Mouse (Mus musculus) urinary bladder, postnatal 14 days (tissue): ENCODE data around the gene Slc19a1.

Experiments used
- DNase-seq: peaks from one replicate; pipeline ENCODE4 v3.0.0; 2021; ENCODE audit warnings: low spot score

Gene Slc19a1

DNA sequence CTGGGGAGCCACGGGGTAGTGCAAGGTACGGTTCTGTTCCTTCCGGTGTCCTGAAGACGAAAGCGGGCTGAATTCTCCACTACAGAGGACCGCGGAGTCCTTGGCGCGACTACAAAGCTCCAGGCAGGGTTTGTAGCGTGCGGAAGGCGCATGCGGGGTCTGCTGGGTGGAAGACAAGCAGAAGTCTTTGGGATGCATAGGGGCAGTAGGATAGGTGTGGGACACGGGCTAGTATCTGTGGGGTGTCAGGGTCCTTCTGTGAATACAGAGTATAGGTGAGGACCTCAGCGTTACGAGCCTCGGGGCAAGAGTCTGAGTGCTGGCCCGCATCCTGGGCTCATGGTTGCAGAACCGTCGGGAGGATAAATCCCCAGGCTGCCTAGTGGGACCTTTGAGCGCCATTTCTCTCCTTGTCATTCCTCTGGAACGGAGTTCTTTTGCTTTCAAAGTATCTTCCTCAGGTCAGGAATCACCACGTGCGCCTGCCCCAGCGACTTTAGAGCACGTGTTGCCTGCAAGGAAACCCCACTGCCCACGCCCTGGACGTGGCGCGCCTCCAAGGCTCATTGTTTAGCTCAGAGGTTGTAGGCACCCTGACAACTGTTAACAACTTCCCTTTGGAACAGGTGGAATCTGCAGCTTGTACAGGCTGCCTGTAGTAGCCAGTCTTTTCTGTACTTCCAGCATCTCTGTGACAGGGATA, 1.4 kb downstream of the Slc19a1 start:
- peak; percentile 61 for DNase-seq

DNA sequence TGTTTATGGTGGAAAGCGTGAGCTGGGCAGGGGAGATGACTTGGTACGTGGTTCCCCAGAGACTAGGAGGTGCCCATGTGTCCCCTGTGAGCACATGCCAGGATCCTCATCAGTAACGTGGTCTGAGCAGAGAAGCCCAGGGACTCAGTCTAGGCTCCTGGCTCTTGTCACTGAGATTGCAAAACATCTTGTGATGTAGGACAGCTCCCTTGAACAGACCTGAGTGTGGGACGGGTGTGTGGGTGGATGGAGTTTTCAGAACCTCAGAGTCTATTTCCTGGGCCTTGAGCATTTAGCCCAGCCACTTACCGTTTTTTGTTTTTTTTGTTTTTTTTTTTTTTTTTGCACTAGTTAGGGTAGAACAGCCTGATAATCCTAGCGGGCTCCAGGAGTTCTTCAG, 3.4 kb downstream of the Slc19a1 start:
- DNase-seq = no peak

DNA sequence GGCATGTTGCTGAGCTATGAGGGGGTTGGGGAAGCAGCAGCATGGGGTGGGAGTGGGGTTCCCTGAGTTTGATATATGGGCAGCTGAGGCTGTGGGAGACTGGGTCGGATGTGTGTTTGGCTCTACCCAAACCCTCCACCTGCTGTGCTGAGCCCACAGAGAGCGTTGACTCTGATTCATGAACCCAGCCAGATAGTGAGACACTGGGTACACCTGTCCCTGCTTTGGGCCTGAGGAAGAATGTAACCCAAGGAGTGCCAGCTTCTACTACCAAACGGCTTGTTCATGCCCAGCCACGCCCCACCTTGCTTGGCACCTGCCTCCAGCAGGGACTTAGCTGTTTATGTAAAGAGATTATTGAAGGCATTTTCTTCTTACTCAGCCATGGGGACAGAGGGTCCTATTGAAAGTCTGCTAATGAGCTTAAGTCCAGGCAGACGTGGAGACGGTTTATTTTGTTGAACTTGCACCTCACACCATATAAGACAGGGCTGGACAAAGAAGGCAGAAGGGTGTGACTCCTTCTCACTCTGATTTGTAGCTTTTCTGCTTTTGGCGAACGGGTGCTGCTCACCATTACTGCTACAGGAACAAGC, 6.6 kb downstream of the Slc19a1 start:
- DNase-seq = no peak

DNA sequence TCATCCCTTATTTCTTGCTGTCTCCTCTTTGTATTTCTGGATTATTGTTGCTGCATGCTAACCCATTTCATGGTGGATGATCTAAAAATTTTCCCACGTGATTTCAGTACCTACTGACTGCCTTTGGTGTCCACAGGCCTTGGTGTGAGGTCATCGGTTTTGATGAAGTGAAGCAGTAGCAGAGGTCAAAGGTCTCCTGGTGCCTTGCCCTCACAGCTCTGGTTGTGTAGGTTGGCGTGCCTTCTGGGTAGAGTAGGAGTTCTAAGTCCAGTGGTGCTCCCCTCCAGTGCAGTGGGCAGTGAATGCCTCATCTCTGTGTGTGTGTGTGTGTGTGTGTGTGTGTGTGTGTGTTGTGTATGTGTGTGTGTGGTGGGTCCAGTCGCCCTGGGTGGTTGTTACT, 16.2 kb downstream of the Slc19a1 start:
- DNase-seq = no peak

DNA sequence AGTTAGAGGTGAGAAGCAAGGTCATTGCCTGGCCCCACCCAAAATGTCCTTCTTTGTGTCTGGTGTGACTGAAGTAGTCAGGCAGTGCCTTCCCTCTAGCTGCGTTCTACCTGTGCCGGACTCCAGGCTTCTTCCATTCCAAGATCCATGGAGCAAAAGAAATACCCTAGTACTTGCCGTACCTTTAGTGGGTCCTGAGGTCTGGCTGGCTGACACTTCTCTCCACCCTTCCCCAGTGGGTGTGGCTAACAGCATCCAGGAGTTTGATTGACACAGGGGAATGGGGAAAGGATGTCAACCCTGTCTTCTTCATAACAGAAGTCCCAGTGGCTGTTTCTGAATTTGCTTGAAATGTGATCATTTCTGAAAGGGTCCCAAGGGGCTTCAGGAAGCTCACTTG, 16.6 kb downstream of the Slc19a1 start:
- no peak for DNase-seq

DNA sequence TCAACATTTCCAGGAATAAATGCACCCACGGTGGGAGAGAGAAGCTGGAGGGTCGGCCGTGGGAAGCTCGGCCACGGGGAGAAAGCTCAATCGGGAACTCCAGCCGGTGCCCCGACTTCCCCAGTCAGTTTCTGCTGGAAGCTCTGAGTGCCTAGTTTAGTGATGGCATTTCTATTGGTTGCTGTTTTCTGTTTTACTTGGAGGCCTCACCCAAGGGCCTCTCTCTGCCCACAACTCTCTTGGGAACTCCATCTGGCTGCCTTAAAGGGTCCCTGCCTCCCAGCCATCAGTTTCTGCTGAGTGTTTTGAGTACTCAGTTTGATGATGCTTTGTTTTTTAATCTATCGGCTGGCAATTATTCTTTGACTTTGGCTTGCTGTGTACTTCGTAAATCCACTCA, 24.7 kb downstream of the Slc19a1 start:
- no peak for DNase-seq

DNA sequence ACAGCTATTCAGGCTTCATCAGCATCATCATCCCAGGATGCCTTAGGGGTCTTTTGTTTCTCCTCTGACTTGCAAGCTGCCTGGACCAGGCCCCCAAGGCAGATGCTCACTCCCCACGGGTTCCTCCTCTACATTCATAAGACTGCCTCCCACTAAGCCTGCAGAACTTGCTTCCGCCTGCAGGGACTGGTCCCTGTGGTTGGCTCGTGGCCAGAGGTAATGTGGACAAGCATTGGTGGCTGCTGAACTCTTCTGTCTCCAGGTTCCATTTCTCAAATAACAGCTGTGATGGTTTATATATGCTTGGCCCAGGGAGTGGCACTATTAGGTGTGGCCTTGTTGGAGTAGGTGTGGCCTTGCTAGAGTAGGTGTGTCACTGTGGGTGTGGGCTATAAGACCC, 29.4 kb downstream of the Slc19a1 start:
- peak; percentile 22 for DNase-seq

DNA sequence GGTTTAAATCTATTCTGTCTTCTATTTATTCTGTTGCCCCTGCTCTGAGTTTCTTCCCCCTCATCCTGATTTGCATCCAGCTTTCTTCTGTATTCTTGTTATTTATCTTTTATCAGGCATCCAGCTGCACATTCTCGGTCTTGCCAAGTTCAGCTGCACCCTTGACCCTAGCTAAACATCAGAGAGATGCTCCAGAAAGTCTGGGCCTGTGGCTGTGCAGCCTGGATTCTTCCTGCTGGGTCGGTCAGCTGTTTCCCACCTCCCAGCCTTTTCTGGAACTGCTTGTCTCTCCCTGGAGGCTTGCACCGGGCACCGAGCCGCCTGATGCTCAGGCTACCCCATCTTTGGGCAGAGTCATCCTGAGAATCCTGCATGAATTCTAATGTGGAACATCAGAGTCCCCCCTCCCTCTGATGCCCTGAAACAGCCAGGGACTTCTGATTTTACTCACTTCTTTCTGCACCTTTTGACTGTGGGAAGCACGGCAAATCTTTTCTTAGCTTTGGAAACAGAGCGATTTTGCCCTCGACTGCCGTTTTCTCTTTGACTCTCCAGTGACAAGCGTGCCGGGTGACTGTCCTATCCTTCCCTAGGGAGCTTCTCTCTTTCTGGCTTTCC, 30.5 kb downstream of the Slc19a1 start:
- peak; percentile 20 for DNase-seq

DNA sequence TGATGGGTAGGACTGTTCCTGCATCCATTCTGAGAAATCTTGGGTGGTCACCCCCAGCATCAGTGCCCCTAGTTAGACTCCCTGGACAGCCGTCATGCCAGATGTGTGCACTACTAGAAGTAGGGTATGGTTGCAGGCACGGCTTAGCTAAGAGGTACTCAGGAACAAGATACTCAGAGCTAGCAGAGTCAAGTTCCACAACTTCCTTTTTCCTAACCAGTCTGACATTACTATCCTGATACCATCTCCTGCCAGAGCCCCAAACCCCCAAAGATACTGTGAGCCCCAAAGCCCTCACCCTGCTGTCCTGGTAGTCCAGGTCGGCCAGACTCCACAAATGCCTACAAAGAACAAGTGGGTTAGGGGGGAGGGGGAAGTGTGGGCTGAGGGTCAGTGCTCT, 32.2 kb downstream of the Slc19a1 start:
- DNase-seq = no peak

DNA sequence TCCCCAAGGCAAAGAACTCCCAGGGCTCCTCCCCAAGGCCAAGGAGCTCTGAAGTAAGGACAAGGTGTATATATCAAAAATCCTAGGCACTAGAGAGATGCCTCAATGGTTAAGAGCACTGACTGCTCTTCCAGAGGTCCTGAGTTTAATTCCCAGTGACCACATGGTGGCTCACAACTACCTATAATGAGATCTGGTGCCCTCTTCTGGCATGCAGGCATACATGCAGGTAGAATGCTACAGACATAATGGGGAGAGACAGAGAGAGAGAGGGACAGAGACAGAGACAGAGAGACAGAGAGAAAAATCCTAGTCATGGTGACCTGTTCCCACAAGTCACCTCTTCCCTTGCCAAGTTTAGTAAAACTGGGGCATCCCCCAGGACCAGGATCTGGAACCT, 32.6 kb downstream of the Slc19a1 start:
- no peak for DNase-seq

DNA sequence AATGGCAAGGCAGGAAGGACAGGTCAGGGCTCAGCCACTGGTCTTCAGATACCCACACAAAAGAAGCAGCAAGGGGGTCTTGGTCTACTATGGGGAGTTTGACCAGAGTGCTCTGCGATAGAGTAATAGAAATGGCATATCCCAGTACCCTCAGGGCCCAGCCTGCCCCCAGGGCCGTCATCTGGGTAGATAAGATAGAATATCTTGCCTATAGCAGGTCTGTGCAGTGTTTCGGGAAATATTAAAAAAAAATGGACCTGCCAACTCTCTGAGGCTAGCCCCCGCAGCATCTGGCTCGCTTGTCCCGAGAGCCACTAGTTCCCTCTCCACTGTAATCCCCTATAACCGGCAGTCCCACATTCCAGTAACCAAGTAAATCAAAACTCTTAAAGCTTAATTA, 36.4 kb downstream of the Slc19a1 start:
- DNase-seq = no peak

DNA sequence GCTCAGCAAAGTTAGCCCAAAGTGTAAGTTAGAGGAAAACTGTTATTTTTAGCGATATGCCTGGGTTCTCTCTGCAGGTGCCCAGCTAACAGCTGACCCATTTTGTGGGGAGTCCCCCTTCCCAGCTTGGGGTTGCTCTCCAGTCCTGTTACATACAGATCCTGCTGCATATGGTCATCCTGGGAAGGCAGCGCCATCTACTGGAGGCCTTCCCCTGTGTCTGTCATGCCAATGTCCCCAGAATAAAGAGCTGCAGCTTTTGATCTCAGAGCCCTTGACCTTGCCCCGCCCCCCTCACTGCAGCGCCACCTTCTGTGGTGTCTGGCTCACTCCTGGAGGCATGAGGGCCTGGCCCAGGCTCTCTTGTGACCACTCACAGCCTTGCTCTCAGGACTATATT, 38.0 kb downstream of the Slc19a1 start:
- DNase-seq = peak; percentile 41

DNA sequence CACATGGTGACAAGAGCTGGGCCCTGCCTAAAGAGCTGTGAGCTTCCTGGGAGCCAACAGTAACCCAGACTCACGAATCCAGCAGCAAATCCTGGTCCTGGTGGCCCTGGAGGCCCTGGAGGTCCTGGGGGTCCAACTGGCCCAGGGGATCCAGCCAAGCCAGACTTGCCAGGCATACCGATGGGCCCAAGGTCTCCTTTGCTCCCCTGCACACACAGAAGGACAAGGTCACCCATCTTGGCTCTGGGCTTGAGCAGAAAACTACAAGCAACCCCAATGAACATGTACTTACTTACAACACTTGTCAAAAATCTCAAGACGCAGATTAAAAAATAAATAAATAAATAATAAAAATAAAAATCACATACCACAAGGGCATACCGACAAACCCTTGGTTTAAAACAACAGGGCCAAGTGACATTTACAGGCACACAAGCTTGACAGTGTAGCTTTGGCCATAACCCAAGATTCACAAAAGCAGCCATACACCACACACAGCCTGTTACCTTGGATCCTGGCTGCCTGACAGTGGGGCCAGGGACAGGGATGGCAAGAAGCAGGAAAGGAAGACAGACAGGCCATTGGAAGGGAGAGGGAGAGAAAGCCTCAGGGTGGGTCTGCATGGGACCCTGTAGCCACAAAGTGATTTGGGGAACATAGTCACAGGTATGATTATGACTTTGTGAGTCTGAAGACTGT, 42.4 kb downstream of the Slc19a1 start:
- no peak for DNase-seq

DNA sequence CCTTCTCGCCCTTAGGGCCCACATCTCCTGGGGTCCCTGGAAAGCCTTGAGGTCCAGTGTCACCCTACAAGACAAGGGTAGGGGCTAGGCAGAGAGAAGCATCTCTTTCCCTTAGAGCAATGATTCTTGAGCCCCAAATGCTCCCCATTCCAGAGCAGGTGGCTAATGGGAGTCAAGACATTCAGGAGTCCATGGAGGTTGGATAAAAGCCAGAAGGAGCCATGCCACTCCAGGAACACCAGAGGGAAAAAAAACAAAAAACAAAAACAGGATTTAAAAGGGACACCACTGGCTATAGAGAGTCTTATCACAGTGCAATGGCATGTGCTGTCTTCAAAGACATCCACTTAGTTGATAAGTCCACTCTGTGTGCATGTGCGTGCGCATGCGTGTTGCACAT, 46.4 kb downstream of the Slc19a1 start:
- DNase-seq = no peak

DNA sequence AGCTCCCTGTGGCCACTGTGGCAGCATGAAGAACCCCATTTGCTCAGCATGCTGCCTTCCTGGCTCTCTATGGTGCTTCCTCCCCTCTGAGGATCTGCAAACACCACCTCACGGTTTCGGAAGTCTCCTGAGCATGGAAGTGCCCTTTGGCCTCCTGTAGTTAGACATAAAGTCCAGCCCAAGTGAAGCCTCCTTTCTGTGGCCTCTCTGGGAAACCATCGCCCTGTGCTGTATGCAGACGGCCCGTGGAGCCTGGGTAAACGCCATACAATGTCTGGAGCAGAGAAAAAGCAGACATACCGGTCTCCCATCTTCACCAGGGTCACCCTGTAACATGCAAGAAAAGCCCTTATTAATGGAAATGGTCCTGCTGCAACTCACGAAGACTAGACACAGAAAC, 46.9 kb downstream of the Slc19a1 start:
- no peak for DNase-seq

DNA sequence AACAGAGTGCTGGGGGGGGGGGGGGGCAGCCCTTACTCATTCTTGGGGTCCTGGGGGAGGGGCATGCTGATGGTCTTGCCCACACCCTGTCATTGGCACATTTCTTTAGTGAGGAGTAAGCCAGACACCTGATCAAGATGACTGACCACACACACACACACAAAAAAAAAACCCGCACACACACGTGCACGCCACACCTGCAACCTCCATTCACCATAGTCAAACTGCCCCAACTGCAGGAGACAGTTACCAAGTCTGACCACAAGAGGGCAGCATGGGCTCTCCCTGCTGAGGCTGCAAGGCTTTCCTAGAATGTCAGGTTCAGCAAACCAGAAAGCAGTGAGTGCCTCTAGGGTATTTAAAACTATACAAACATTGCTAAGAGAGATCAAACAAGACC, 50.4 kb downstream of the Slc19a1 start:
- DNase-seq = peak; percentile 86

DNA sequence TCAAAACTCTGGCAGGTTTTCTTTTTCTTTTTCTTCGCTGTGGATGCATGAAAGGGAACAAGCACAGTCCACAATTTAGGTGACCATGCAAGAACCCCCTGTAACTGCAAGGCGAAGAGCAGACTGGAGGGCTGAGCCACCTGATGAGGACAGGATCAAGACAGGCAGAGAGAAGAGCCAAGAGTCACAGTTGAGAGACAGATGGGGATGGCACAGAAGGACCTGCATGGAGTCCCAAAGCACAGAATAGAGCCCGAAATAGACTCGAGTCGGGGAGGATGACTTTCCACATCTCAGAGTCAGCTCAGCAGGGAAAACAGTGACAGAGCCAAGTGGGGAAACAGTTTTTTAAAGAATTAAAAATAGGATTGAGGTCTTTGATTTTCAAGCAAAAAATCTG, 50.9 kb downstream of the Slc19a1 start:
- DNase-seq = no peak

DNA sequence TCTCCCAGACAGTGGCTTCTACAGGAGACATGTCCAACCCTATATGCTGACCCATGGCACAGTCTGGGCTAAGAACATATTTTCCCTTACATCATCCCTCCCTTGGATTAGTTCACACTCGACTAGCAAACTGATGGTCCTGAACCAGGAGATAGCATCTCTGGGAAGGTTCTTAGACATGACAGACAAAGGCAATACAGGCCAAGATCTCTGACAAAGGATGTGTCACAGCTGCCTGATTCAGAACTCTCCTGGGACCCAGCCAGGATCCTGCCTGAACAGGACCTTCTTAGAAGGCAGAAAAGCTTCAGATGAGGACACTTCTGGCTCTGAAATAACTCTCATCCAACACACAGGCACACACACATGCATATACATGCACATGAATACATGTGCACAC, 52.5 kb downstream of the Slc19a1 start:
- peak; percentile 49 for DNase-seq

DNA sequence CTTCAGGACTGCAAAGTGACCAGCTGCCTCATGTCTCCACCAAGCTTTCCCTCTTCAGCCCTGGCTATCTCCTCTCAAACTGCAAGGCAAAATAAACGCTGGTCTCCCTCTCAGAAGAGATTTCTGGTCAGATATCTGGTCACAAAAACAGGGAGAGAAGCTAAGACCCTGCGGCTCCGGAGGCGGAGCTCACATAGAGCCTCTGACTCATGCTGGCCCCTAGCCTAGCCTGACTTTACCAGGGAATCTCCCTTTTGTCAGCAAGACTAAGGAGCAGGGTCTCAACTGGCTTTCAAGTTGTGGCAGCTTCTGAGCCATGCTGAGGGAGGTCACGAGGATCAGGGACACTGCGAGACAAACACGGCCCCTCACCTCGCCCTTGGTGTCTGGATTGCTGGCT, 57.3 kb downstream of the Slc19a1 start:
- peak; percentile 79 for DNase-seq

DNA sequence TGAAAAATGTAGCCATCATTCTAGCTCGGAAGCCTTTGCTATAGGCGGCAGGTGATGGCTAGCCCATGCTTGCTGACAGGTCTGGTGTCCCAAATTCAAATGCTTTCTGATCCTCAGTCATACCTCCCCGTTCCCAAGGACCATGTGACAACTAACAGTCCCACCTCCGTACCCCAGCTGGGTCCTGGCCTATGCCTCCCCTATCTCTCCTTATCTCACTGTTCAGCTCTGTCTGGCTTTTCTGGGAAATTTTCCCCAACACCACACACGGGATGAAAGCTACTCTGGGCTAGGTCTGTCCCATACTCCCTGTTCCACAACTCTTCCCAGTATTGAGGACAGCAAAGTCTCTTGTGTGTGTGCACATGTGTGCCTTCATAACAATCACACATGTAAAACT, 58.0 kb downstream of the Slc19a1 start:
- DNase-seq = no peak

DNA sequence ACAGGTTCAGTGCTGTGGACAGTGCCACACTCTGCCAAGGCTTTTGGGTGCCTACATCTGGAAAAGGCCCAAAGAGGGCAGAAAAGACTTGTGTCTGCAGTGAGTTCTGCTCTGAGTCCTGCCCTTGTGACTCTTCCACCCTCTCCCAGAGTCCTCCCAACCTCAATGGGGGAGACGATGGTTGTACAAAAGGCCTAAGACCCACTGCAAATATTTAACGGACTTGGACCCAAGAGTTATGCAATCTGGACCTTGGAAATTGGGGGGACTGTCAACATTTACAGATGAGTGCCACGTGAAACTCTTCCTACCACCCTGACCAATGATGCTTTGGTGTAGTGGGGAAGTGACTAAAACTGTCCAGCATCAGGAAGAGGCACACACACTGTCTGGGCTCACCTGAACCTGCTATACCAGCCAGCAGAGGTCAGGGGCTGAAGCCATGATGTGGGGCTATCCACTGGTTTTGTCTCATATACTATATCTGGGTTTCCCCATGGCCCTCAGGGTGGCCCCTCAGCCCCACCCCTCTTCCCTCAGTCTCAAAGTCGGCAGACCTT, 59.6 kb downstream of the Slc19a1 start:
- DNase-seq = no peak

DNA sequence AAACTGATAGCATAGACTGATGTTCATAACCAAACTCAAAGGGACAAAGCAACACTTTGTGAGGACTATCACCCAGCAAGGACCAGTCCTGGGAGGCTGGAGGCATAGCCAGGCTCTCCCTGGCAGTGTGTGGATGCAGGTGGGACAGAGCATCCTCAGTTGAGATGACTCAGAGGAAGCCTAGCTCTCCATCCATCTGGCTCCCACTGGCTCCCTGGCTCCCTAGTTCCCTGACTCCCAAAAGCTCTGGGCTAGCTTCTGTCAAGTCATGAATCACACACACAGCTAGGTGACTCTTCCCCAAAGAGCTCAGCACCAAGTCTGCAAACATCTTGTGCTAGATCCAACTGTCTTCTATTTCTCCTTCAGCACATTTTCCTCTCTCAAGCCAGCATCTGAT, 61.8 kb downstream of the Slc19a1 start:
- DNase-seq = no peak

DNA sequence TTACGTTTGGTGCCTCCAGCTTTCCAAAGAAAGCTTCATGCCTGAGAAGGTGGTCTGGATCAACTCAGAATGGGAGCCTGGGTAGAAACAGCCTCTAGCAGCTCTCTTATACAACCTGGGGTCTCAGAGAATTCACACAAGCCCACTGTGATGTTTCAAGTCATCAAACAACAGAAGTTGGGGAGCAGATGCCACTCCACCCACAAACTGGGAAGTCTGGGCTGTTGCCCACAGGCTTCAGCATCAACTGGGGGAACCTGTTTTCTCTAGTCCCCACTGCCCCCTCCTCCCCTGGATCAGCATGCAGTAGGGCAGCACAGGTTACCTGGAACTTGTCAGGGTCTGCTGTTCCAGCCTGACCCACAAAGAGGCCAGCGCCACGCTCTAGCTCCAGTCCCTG, 63.6 kb downstream of the Slc19a1 start:
- no peak for DNase-seq
